In the genomic region with DNA sequence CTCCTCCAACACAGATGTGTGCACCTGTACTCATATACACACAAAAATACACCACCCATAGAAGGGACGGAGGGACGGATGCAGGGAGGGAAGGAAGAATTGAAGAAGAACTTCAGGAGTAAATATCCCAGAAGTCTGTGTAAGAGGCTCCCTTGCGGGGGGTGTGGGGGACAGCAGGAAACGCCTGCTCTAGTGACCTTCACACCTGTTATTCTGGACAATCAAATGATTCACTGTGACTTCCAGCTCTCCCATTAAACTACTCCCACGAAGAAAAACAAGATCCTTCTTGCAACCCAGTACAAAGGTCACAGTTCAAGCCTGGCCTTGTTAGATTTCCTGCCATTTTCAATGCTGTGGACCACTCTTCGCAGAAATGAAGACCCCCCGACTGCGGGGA, we compare ENCODE assay signal across 23 mouse cellular contexts.
"Had no signal": no experiment of that assay in that cellular context is flagged by ENCODE, and none has a peak within 500 bp of the region (broad histone marks: within the 10 kb centered on the region; RNA-seq: fewer than 3 reads in every experiment).

No protein-coding gene starts in this region.

- H3K4me3 ChIP-seq: gastrocnemius, adult 2 months; heart, embryonic 10.5 days; heart, embryonic 12.5 days; hindbrain, embryonic 10.5 days; hindbrain, embryonic 12.5 days; intestine, embryonic 15.5 days; limb, embryonic 13.5 days; limb, embryonic 15.5 days; liver, embryonic 12.5 days had no signal

- H3K27ac ChIP-seq: gastrocnemius, adult 2 months; heart, embryonic 10.5 days; hindbrain, embryonic 10.5 days; hindbrain, embryonic 12.5 days; hindbrain, embryonic 14.5 days; intestine, embryonic 15.5 days; limb, embryonic 13.5 days; limb, embryonic 15.5 days; liver, embryonic 12.5 days; liver, embryonic 14.5 days had no signal

- H3K4me2 ChIP-seq: heart, embryonic 12.5 days; hindbrain, embryonic 12.5 days; hindbrain, embryonic 14.5 days; intestine, embryonic 15.5 days; limb, embryonic 13.5 days; limb, embryonic 15.5 days; liver, embryonic 12.5 days had no signal

- H3K27me3 ChIP-seq: heart, embryonic 12.5 days; hindbrain, embryonic 12.5 days; intestine, embryonic 15.5 days; limb, embryonic 13.5 days; limb, embryonic 15.5 days; liver, embryonic 12.5 days had no signal

- H3K4me1 ChIP-seq: heart, embryonic 10.5 days; heart, embryonic 12.5 days; hindbrain, embryonic 10.5 days; hindbrain, embryonic 12.5 days; intestine, embryonic 15.5 days; limb, embryonic 13.5 days; limb, embryonic 15.5 days; liver, embryonic 12.5 days had no signal

- H3K36me3 ChIP-seq: heart, embryonic 10.5 days; heart, embryonic 12.5 days; hindbrain, embryonic 10.5 days; hindbrain, embryonic 12.5 days; intestine, embryonic 15.5 days; limb, embryonic 13.5 days; limb, embryonic 15.5 days; liver, embryonic 12.5 days had no signal

- DNase-seq: gastrocnemius, adult 2 months; gastrocnemius, postnatal 10 days; gastrocnemius, postnatal 25 days; heart, adult 18-20 months; heart, postnatal 10 days; heart, postnatal 4 days; layer of hippocampus, adult 9-11 months; layer of hippocampus, postnatal 36 days; left cerebral cortex, postnatal 4 days had no signal

- ATAC-seq: forebrain, embryonic 16.5 days; hindbrain, embryonic 16.5 days; inflammation-experienced regulatory T-cells, adult 6 months; intestine, embryonic 15.5 days; intestine, postnatal 0 days; liver, embryonic 12.5 days had no signal

- H3K9ac ChIP-seq: heart, embryonic 12.5 days; hindbrain, embryonic 12.5 days; hindbrain, embryonic 14.5 days; intestine, embryonic 15.5 days; limb, embryonic 13.5 days; limb, embryonic 15.5 days; liver, embryonic 12.5 days; liver, embryonic 14.5 days had no signal

- H3K9me3 ChIP-seq: heart, embryonic 10.5 days; heart, embryonic 12.5 days; hindbrain, embryonic 10.5 days; hindbrain, embryonic 12.5 days; intestine, embryonic 15.5 days; limb, embryonic 13.5 days; limb, embryonic 15.5 days; liver, embryonic 12.5 days had no signal
